Mouse (Mus musculus) testis, adult 2 months (tissue): ENCODE measurements around the gene 1700020D05Rik.

Source experiments
- CTCF ChIP-seq: fragments of 200-500 bp; IDR thresholded peaks from 2 replicates; pipeline ENCODE4 v1.5.1; 2012; ENCODE audit warnings: low read depth, mild to moderate bottlenecking, inconsistent platforms, low read length, moderate library complexity; ENCODE audit not compliant: control insufficient read depth, insufficient read depth, insufficient replicate concordance
- POLR2A ChIP-seq: fragments of 200-500 bp; IDR thresholded peaks from 2 replicates; pipeline ENCODE4 v1.6.1; 2012; ENCODE audit warnings: low read depth, mild to moderate bottlenecking, inconsistent platforms, low read length, moderate library complexity; ENCODE audit not compliant: control insufficient read depth

DNA sequence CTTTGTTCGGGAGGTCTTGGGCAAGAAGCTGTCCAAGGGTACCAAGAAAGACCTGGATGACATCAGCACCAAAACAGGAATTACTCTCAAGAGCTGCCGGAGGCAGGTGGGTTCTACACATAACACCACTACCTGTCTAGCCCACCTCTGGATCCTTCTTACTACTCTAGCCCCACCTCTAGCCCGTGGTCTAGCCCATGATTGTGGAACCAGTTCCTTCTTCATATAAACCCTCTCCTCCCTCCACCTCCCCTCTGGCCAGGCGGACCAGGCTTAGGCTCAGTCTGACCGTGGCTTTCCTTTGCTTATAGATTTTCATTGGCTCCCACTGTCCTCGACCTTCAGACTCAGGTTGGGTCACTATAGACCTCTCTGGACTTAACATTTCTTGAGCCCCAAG lies 42.2 kb downstream of the 1700020D05Rik start:
- no peak for TF ChIP-seq CTCF
- no peak for TF ChIP-seq POLR2A
